Mouse (Mus musculus) macrophage (primary cell): ENCODE results near the gene B4galt3. TPM values are rescaled to one million over a fixed set of nuclear protein-coding genes. Genes with fewer than 3 reads are reported as not detected.

ENCODE experiments used
- H3K27ac ChIP-seq: fragments of 350-480 bp; formaldehyde crosslinking; 2 replicates; pipeline ENCODE4 v1.9.0; 2021
- H3K36me3 ChIP-seq: fragments of 350-480 bp; formaldehyde crosslinking; 2 replicates; pipeline ENCODE4 v1.9.0; 2021; ENCODE audit errors: inconsistent target
- H3K4me3 ChIP-seq: fragments of 350-480 bp; formaldehyde crosslinking; 2 replicates; pipeline ENCODE4 v1.9.0; 2021; ENCODE audit errors: inconsistent target
- H3K79me2 ChIP-seq: fragments of 350-480 bp; formaldehyde crosslinking; 2 replicates; pipeline ENCODE4 v1.9.0; 2021; ENCODE audit errors: inconsistent target
- WGBS: methylation state at CpG from one replicate; pipeline ENCODE4 v1.1.7; 2026; ENCODE audit warnings: inconsistent platforms; ENCODE audit not compliant: missing documents; 5-methylcytosine and 5-hydroxymethylcytosine counted together
- polyA plus RNA-seq: library from polyadenylated mRNA; stranded (reverse); fragments of 250-400 nt; gene quantifications from 3 replicates; pipeline ENCODE4 v1.2.4, GENCODE M21; 2018; ENCODE audit warnings: inconsistent platforms
- total RNA-seq, 78 experiments: library from RNA; depleted of rRNA; stranded (reverse); fragments of 250-400 nt; gene quantifications; 1 replicate in 9 of 78; 2 replicates in 24 of 78; 3 replicates in 43 of 78; 4 replicates in 2 of 78; pipeline ENCODE4 v1.2.4; 2018; ENCODE audit warnings: inconsistent platforms in 56 of 78

The B4galt3 gene
- total RNA-seq (2018; cell fraction: chromatin; rRNA removed), result 100 to 1,000 TPM in 1 of 26 experiments, 10 to 100 TPM in 22, 1 to 10 TPM in 3; 4.6 to 147 (median 33.7) TPM
- total RNA-seq (2018; cell fraction: cytosol; rRNA removed), result 10 to 100 TPM in 24 of 26 experiments, 1 to 10 TPM in 2; 7.9 to 17.8 (median 13.5) TPM
- total RNA-seq (2018; cell fraction: nucleus; rRNA removed), result 100 to 1,000 TPM in 2 of 26 experiments, 10 to 100 TPM in 24; 15.1 to 160 (median 31.6) TPM
- 10.2 to 16.8 TPM (median 14.2 TPM) in 3 replicates for polyA plus RNA-seq

DNA sequence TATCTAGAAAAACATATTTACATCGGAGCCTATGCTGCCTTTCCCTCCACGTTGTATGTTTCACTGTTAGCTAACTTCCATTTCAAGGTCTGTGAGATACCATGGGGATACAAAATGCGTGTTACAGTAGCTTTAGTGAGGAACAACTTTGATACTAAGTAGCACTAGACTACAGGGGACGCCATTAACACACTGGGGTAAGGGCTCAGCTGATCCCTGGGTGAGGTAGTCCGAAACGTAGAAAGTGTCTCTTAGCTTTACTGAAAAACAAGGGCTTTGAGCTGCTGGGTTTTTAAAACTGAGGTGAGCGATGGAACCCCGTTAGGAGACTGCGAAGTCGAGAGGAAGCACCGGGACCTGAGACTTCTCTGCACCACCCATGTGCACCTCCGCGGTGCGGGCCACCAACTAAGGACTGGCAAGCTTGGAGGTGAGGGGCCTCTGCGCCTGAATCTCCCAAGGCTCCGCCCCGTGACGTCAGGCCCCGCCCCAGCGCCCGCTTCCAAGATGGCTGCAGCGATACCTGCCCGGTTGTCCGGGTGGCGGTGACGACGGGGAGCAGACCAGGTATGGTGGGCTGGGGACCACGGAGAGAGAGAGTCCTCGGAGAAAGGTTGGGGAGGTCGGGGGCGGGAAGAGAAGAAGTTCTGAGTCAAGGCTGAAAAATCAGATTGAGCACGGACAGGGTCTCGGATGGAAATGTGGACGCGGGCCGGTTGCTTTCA lies at the start of gene B4galt3:
TSS of gene B4galt3 (plus strand) at position 481 of the 725 bp plus-strand sequence.
- Histone ChIP-seq H3K4me3 (peak within 1 kb of the TSS; percentile 99), H3K79me2 (peaks cover 20% of the 10 kb centered on the region), H3K36me3 (peaks cover 16% of the 10 kb centered on the region; the same call in 1 of the 2 replicates), H3K27ac (peak within 1 kb of the TSS; percentile 48)
- 6% methylated on average over 36 of the region's 36 CpGs for WGBS

DNA sequence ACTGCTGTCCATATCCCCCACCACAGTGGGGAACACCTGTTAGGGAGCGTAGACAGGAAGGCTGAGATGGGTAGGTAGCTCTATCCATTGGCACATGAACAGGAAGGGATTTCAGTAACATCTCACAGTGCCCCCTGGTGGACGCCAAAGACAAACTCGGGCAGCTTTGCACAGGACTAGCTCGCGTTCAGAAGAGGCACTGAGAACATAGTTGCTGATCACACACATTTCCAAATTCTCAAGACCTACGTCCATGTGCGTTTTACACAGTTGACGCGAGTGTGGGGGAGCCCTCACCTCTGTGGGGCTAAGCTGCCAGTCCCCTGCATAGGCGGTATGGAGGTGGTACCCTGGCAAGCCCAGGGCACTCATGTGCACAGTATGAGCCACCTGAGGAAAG lies 49.3 kb upstream of the B4galt3 start:
- Histone ChIP-seq H3K27ac (peak overlapping the region; percentile 73), H3K4me3 (no peak overlapping the region; the same call in 1 of the 2 replicates), H3K36me3 (peaks cover 23% of the 10 kb centered on the region), H3K79me2 (peaks cover 10% of the 10 kb centered on the region; the same call in 1 of the 2 replicates)
- WGBS, result 16% methylated on average over 10 of the region's 10 CpGs

- peak overlapping the region; percentile 88 for H3K4me3 ChIP-seq
- peaks cover 23% of the 10 kb centered on the region for H3K36me3 ChIP-seq
- H3K79me2 ChIP-seq, result peaks cover 10% of the 10 kb centered on the region; the same call in 1 of the 2 replicates
- WGBS, result 10% methylated on average over 22 of the region's 22 CpGs
- H3K27ac ChIP-seq, result peak overlapping the region; percentile 73
Observed at GRCm38 (mm10) chr1:171221281-171222193, 48.6 kb upstream of the B4galt3 start.

GRCm38 (mm10) chr1:171222238-171223155 lies 47.6 kb upstream of the B4galt3 start, which contains the start of gene Tomm40l:
Tomm40l (minus strand) TSS chr1:171222514.
- Histone ChIP-seq H3K79me2 (peaks cover 11% of the 10 kb centered on the region; the same call in 1 of the 2 replicates), H3K27ac (peak within 1 kb of the TSS; percentile 73), H3K36me3 (peaks cover 23% of the 10 kb centered on the region), H3K4me3 (peak within 1 kb of the TSS; percentile 88)
- WGBS, result 4% methylated on average over 26 of the region's 28 CpGs

DNA sequence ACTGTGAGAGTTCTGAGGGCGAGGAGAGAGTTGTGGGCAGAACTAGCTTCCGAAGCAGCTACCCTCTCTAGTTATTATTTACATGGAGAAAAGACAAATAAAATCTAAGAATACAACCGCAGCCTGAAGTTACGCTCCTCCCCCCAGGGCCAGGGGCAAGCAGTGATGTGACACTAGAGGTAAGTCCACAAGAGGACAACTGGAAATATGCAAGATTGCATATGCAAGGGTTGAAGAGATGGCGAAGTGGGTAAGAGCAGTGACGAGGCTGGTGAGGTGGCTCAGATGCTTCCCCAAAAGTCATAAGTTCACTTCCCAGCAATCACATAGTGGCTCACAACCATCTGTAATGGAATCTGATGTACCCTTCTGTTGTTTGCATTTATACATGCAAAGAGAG lies 47.0 kb upstream of the B4galt3 start:
- H3K36me3 ChIP-seq, result peaks cover 23% of the 10 kb centered on the region
- WGBS, result 74% methylated on average over 6 of the region's 6 CpGs
- H3K4me3 ChIP-seq, result peak overlapping the region; percentile 88; the same call in 1 of the 2 replicates
- peaks cover 18% of the 10 kb centered on the region for H3K79me2 ChIP-seq
- peak overlapping the region; percentile 72 for H3K27ac ChIP-seq

DNA sequence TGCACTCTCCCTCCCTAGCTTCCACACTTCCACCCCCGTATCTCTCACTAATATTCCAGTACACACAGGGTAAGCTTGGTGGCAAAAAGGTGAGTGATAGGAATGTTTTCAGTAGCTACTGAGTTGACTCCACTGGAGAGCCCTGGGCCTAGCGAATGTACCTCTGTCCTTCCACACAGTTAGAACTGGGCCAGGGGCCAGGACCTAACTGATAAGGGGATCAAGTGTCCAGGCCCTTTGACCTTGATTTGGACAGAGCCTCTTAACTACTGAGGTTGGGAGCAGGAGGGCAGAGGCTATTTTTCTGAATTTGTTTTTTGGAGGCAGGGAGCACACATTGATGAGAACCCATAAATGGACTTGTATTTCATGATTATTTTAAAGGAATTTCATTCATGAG lies 46.3 kb upstream of the B4galt3 start:
- H3K27ac ChIP-seq, result no peak overlapping the region
- H3K4me3 ChIP-seq, result no peak overlapping the region
- peaks cover 24% of the 10 kb centered on the region for H3K79me2 ChIP-seq
- peaks cover 17% of the 10 kb centered on the region for H3K36me3 ChIP-seq
- WGBS, result 90% methylated on average over 2 of the region's 2 CpGs

GRCm38 (mm10) chr1:171224857-171225256 lies 45.3 kb upstream of the B4galt3 start, which contains the start of gene Apoa2:
Apoa2 (plus strand) TSS chr1:171225054.
- Histone ChIP-seq H3K79me2 (peaks cover 35% of the 10 kb centered on the region), H3K4me3 (no peak within 1 kb of the TSS), H3K27ac (peak within 1 kb of the TSS; percentile 54), H3K36me3 (peaks cover 15% of the 10 kb centered on the region)
- WGBS, result 93% methylated on average over 5 of the region's 5 CpGs

DNA sequence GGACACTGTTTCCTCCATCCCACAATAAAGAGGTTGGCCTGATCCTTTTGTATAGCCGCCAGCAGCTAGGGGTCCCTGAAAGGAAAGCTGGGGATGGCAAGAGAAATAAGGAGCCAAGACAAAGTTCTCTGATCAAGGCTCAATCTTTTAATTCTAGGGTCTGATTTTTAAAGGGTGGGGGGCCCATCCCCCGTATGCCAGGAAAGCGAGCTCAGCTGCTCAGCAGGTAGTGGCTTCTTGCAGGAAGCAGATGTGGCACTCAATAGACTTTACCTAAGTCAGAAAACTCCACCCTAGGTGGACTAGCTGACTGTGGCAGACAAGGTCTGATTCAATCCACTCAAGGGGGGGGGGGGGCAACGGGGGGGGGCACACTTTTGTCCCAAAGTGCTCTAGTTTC lies 43.3 kb upstream of the B4galt3 start:
- Histone ChIP-seq H3K27ac (peak overlapping the region; percentile 54), H3K4me3 (no peak overlapping the region), H3K36me3 (peaks cover 21% of the 10 kb centered on the region; the same call in 1 of the 2 replicates), H3K79me2 (peaks cover 45% of the 10 kb centered on the region)
- WGBS, result 69% methylated on average over 3 of the region's 4 CpGs

- Histone ChIP-seq H3K27ac (no peak overlapping the region), H3K4me3 (no peak overlapping the region), H3K36me3 (peaks cover 21% of the 10 kb centered on the region; the same call in 1 of the 2 replicates), H3K79me2 (peaks cover 55% of the 10 kb centered on the region)
- 85% methylated on average over 1 of the region's 1 CpGs for WGBS
Observed at GRCm38 (mm10) chr1:171227879-171228278, 42.2 kb upstream of the B4galt3 start.

- 0 out of 2 replicates have a peak overlapping the region, but pooled peaks have one; percentile 99 for H3K27ac ChIP-seq
- no peak overlapping the region for H3K4me3 ChIP-seq
- H3K36me3 ChIP-seq, result peaks cover 21% of the 10 kb centered on the region; the same call in 1 of the 2 replicates
- H3K79me2 ChIP-seq, result peaks cover 67% of the 10 kb centered on the region
- 97% methylated on average over 6 of the region's 6 CpGs for WGBS
Observed at GRCm38 (mm10) chr1:171229750-171230149, 40.4 kb upstream of the B4galt3 start.

DNA sequence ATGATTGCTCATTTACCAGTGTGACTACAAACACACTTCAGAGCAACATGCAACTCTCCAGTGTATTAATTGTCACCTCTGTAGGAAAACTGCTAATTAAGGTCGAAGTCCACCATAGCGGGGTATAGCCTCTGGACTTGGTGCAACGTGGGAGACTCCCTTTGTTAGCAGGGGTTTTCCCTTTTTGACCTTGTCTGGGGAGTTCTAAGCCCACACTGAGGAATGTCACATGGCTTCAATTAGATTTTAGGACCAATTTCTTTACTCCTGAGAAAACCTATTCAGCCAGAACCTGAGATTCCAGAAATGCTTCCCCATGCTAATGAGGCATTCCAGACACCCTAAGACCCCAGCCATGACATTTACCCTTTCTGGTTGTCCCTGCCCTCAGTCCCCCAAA lies 39.9 kb upstream of the B4galt3 start:
- H3K79me2 ChIP-seq, result peaks cover 68% of the 10 kb centered on the region
- H3K27ac ChIP-seq, result peak overlapping the region; percentile 99; the same call in 1 of the 2 replicates
- H3K36me3 ChIP-seq, result peaks cover 21% of the 10 kb centered on the region; the same call in 1 of the 2 replicates
- no peak overlapping the region for H3K4me3 ChIP-seq
- 97% methylated on average over 3 of the region's 3 CpGs for WGBS

GRCm38 (mm10) chr1:171231844-171232243 lies 38.3 kb upstream of the B4galt3 start:
- WGBS, result 5% methylated on average over 4 of the region's 4 CpGs
- Histone ChIP-seq H3K27ac (peak overlapping the region; percentile 99), H3K4me3 (peak overlapping the region; percentile 99)

GRCm38 (mm10) chr1:171232348-171232747 lies 37.8 kb upstream of the B4galt3 start:
- WGBS, result 32% methylated on average over 5 of the region's 5 CpGs
- peak overlapping the region; percentile 99 for H3K27ac ChIP-seq
- H3K4me3 ChIP-seq, result peak overlapping the region; percentile 99
- peaks cover 90% of the 10 kb centered on the region for H3K79me2 ChIP-seq
- H3K36me3 ChIP-seq, result peaks cover 32% of the 10 kb centered on the region

More at GRCm38 (mm10) chr1:171231844-171232243, 38.3 kb upstream of the B4galt3 start:
- peaks cover 85% of the 10 kb centered on the region for H3K79me2 ChIP-seq
- H3K36me3 ChIP-seq, result peaks cover 27% of the 10 kb centered on the region; the same call in 1 of the 2 replicates
